Mouse (Mus musculus) midbrain, embryonic 12.5 days (tissue): ENCODE measurements around the gene Cenpu. TPM values are rescaled to one million over a fixed set of nuclear protein-coding genes. Genes with fewer than 3 reads are reported as not detected.

ENCODE experiments used
- ATAC-seq: fragments of 200-750 bp; cut with Nextera tagmentation; 2 replicates; pipeline ENCODE4 v1.8.0; 2017; ENCODE audit warnings: low read depth, moderate TSS enrichment, moderate library complexity; ENCODE audit not compliant: low FRiP score
- H3K27ac ChIP-seq: fragments of 300-500 bp; sonication (generic); replicated peaks from 2 replicates; pipeline ENCODE4 v1.5.1; 2016; ENCODE audit warnings: mild to moderate bottlenecking
- H3K27me3 ChIP-seq: fragments of 300-500 bp; sonication (generic); 2 replicates; pipeline ENCODE4 v1.6.1; 2016; ENCODE audit warnings: mild to moderate bottlenecking
- H3K36me3 ChIP-seq: fragments of 300-500 bp; sonication (generic); 2 replicates; pipeline ENCODE4 v1.6.1; 2016
- H3K4me1 ChIP-seq: fragments of 300-500 bp; sonication (generic); 2 replicates; pipeline ENCODE4 v1.6.1; 2016
- H3K4me2 ChIP-seq: fragments of 300-500 bp; sonication (generic); replicated peaks from 2 replicates; pipeline ENCODE4 v1.6.1; 2016; ENCODE audit warnings: mild to moderate bottlenecking, moderate library complexity
- H3K4me3 ChIP-seq: fragments of 300-500 bp; sonication (generic); 2 replicates; pipeline ENCODE4 v1.5.1; 2016; ENCODE audit warnings: mild to moderate bottlenecking
- H3K9ac ChIP-seq: fragments of 300-500 bp; sonication (generic); replicated peaks from 2 replicates; pipeline ENCODE4 v1.6.1; 2016; ENCODE audit warnings: mild to moderate bottlenecking, moderate library complexity
- H3K9me3 ChIP-seq: fragments of 300-500 bp; sonication (generic); 2 replicates; pipeline ENCODE4 v1.6.1; 2016; ENCODE audit warnings: mild to moderate bottlenecking
- WGBS: fragments of 180-500 bp; shearing (Covaris S2); methylation state at CpG from one replicate; pipeline ENCODE4 v1.1.7; 2016; 5-methylcytosine and 5-hydroxymethylcytosine counted together
- polyA plus RNA-seq: library from polyadenylated mRNA; unstranded; fragments of >200 nt; fragmentation: Nextera tagmentation; extraction: Ambion mirVana; gene quantifications from 2 replicates; pipeline ENCODE4 v1.2.1, GENCODE M21; 2016

The Cenpu gene
- polyA plus RNA-seq, 1 experiment from 2014 or later: 22.2 TPM

GRCm38 (mm10) chr8:46587911-46588310, 36.1 kb downstream of the Cenpu start:
- ATAC-seq: no peak
- Histone ChIP-seq H3K9ac (no peak overlapping the region), H3K4me3 (no peak overlapping the region), H3K27ac (no peak overlapping the region), H3K9me3 (no peaks in the 10 kb centered on the region), H3K36me3 (no peaks in the 10 kb centered on the region), H3K27me3 (no peaks in the 10 kb centered on the region), H3K4me1 (no peaks in the 10 kb centered on the region), H3K4me2 (no peak overlapping the region)
- WGBS: 91% methylated on average over 5 of the region's 5 CpGs

GRCm38 (mm10) chr8:46588663-46589062, 36.8 kb downstream of the Cenpu start:
- WGBS: 94% methylated on average over 2 of the region's 2 CpGs
- Histone ChIP-seq H3K27ac (no peak overlapping the region), H3K9me3 (no peaks in the 10 kb centered on the region), H3K4me2 (no peak overlapping the region), H3K9ac (no peak overlapping the region), H3K4me1 (no peaks in the 10 kb centered on the region), H3K27me3 (no peaks in the 10 kb centered on the region), H3K4me3 (no peak overlapping the region), H3K36me3 (no peaks in the 10 kb centered on the region)
- ATAC-seq: no peak

- no peaks in the 10 kb centered on the region for H3K9me3 ChIP-seq
- no peak overlapping the region for H3K4me3 ChIP-seq
- no peak for ATAC-seq
- H3K9ac ChIP-seq: no peak overlapping the region
- H3K27me3 ChIP-seq: no peaks in the 10 kb centered on the region
- no peaks in the 10 kb centered on the region for H3K4me1 ChIP-seq
- H3K27ac ChIP-seq: no peak overlapping the region
- no peak overlapping the region for H3K4me2 ChIP-seq
- WGBS: 90% methylated on average over 8 of the region's 8 CpGs
- H3K36me3 ChIP-seq: no peaks in the 10 kb centered on the region
These were observed 41.2 kb downstream of the Cenpu start for GRCm38 (mm10) chr8:46593067-46593466.

GRCm38 (mm10) chr8:46593772-46594171, 41.9 kb downstream of the Cenpu start:
- no peaks in the 10 kb centered on the region for H3K27me3 ChIP-seq
- no peaks in the 10 kb centered on the region for H3K36me3 ChIP-seq
- no peaks in the 10 kb centered on the region for H3K4me1 ChIP-seq
- ATAC-seq: no peak
- no peak overlapping the region for H3K27ac ChIP-seq
- no peak overlapping the region for H3K9ac ChIP-seq
- no peaks in the 10 kb centered on the region for H3K9me3 ChIP-seq
- no peak overlapping the region for H3K4me3 ChIP-seq
- no peak overlapping the region for H3K4me2 ChIP-seq
- 88% methylated on average over 2 of the region's 2 CpGs for WGBS

GRCm38 (mm10) chr8:46595593-46595992, 43.8 kb downstream of the Cenpu start:
- WGBS: 81% methylated on average over 2 of the region's 2 CpGs
- H3K4me3 ChIP-seq: no peak overlapping the region
- ATAC-seq: no peak
- H3K9ac ChIP-seq: no peak overlapping the region
- no peaks in the 10 kb centered on the region for H3K27me3 ChIP-seq
- no peaks in the 10 kb centered on the region for H3K9me3 ChIP-seq
- no peak overlapping the region for H3K27ac ChIP-seq
- H3K36me3 ChIP-seq: no peaks in the 10 kb centered on the region
- no peak overlapping the region for H3K4me2 ChIP-seq
- no peaks in the 10 kb centered on the region for H3K4me1 ChIP-seq

GRCm38 (mm10) chr8:46596530-46596929, 44.7 kb downstream of the Cenpu start:
- WGBS: 91% methylated on average over 2 of the region's 2 CpGs
- H3K27me3 ChIP-seq: no peaks in the 10 kb centered on the region
- H3K9me3 ChIP-seq: no peaks in the 10 kb centered on the region
- H3K4me2 ChIP-seq: no peak overlapping the region
- no peaks in the 10 kb centered on the region for H3K4me1 ChIP-seq
- no peak overlapping the region for H3K27ac ChIP-seq
- H3K9ac ChIP-seq: no peak overlapping the region
- no peak overlapping the region for H3K4me3 ChIP-seq
- no peak for ATAC-seq
- no peaks in the 10 kb centered on the region for H3K36me3 ChIP-seq

GRCm38 (mm10) chr8:46597411-46597810, 45.6 kb downstream of the Cenpu start:
- H3K4me1 ChIP-seq: no peaks in the 10 kb centered on the region
- no peak overlapping the region for H3K4me2 ChIP-seq
- H3K9me3 ChIP-seq: no peaks in the 10 kb centered on the region
- H3K4me3 ChIP-seq: no peak overlapping the region
- WGBS: 84% methylated on average over 2 of the region's 2 CpGs
- no peaks in the 10 kb centered on the region for H3K27me3 ChIP-seq
- H3K9ac ChIP-seq: no peak overlapping the region
- H3K36me3 ChIP-seq: no peaks in the 10 kb centered on the region
- H3K27ac ChIP-seq: no peak overlapping the region
- no peak for ATAC-seq

GRCm38 (mm10) chr8:46598114-46598513, 46.3 kb downstream of the Cenpu start:
- Histone ChIP-seq H3K9me3 (no peaks in the 10 kb centered on the region), H3K27ac (no peak overlapping the region), H3K4me2 (no peak overlapping the region), H3K4me1 (no peaks in the 10 kb centered on the region), H3K36me3 (no peaks in the 10 kb centered on the region), H3K4me3 (no peak overlapping the region), H3K9ac (no peak overlapping the region), H3K27me3 (no peaks in the 10 kb centered on the region)
- no peak for ATAC-seq
- WGBS: 94% methylated on average over 2 of the region's 2 CpGs

GRCm38 (mm10) chr8:46598753-46599152, 46.9 kb downstream of the Cenpu start:
- no peaks in the 10 kb centered on the region for H3K27me3 ChIP-seq
- WGBS: 96% methylated on average over 5 of the region's 5 CpGs
- no peak overlapping the region for H3K27ac ChIP-seq
- no peak for ATAC-seq
- no peaks in the 10 kb centered on the region for H3K4me1 ChIP-seq
- H3K9me3 ChIP-seq: no peaks in the 10 kb centered on the region
- H3K4me2 ChIP-seq: no peak overlapping the region
- H3K36me3 ChIP-seq: no peaks in the 10 kb centered on the region
- no peak overlapping the region for H3K9ac ChIP-seq
- no peak overlapping the region for H3K4me3 ChIP-seq

GRCm38 (mm10) chr8:46599314-46599904, 47.6 kb downstream of the Cenpu start:
- 96% methylated on average over 7 of the region's 7 CpGs for WGBS
- ATAC-seq: no peak

GRCm38 (mm10) chr8:46600959-46601707, 49.3 kb downstream of the Cenpu start:
- no peak overlapping the region for H3K9ac ChIP-seq
- H3K36me3 ChIP-seq: no peaks in the 10 kb centered on the region
- no peaks in the 10 kb centered on the region for H3K27me3 ChIP-seq
- H3K27ac ChIP-seq: no peak overlapping the region
- ATAC-seq: no peak
- WGBS: 78% methylated on average over 10 of the region's 10 CpGs
- no peak overlapping the region for H3K4me3 ChIP-seq
- H3K4me2 ChIP-seq: no peak overlapping the region
- no peaks in the 10 kb centered on the region for H3K9me3 ChIP-seq
- H3K4me1 ChIP-seq: no peaks in the 10 kb centered on the region

More at GRCm38 (mm10) chr8:46599314-46599904, 47.6 kb downstream of the Cenpu start:
- Histone ChIP-seq H3K4me2 (no peak overlapping the region), H3K4me1 (no peaks in the 10 kb centered on the region), H3K27ac (no peak overlapping the region), H3K36me3 (no peaks in the 10 kb centered on the region), H3K9me3 (no peaks in the 10 kb centered on the region), H3K9ac (no peak overlapping the region), H3K27me3 (no peaks in the 10 kb centered on the region), H3K4me3 (no peak overlapping the region)

- no peaks in the 10 kb centered on the region for H3K4me1 ChIP-seq
- ATAC-seq: no peak
- H3K27ac ChIP-seq: no peak overlapping the region
- H3K36me3 ChIP-seq: no peaks in the 10 kb centered on the region
- H3K27me3 ChIP-seq: no peaks in the 10 kb centered on the region
- no peak overlapping the region for H3K4me3 ChIP-seq
- no peak overlapping the region for H3K9ac ChIP-seq
- H3K9me3 ChIP-seq: no peaks in the 10 kb centered on the region
- WGBS: 82% methylated on average over 5 of the region's 5 CpGs
- no peak overlapping the region for H3K4me2 ChIP-seq
These were observed 51.8 kb downstream of the Cenpu start for GRCm38 (mm10) chr8:46603587-46603986.
